Mouse (Mus musculus) C2C12 (cell line): Measurements from ENCODE around the gene Zbtb22. TPM values are rescaled to one million over a fixed set of nuclear protein-coding genes. Genes with fewer than 3 reads are reported as not detected.

ENCODE experiments used
- H3K27me3 ChIP-seq: one replicate; pipeline ENCODE4 v1.6.1; 2011; ENCODE audit not compliant: control insufficient read depth, insufficient read depth, insufficient read length
- H3K36me3 ChIP-seq: one replicate; pipeline ENCODE4 v1.6.1; 2011; ENCODE audit not compliant: control insufficient read depth, insufficient read depth
- H3K4me3 ChIP-seq: one replicate; pipeline ENCODE4 v1.5.1; 2011; ENCODE audit warnings: mild to moderate bottlenecking, control low read depth; ENCODE audit not compliant: poor library complexity, insufficient read depth, severe bottlenecking
- H3K79me2 ChIP-seq: one replicate; pipeline ENCODE4 v1.6.1; 2011; ENCODE audit not compliant: control insufficient read depth, insufficient read depth
- H3K79me3 ChIP-seq: one replicate; pipeline ENCODE4 v1.6.1; 2011; ENCODE audit warnings: low read depth, control low read depth
- H3ac ChIP-seq: one replicate; pipeline ENCODE3; 2011; ENCODE audit warnings: low read depth; ENCODE audit not compliant: control insufficient read depth, insufficient read length
- CEBPB ChIP-seq: IDR thresholded peaks from one replicate; pipeline ENCODE4 v1.6.1; 2011; ENCODE audit warnings: low read depth, mild to moderate bottlenecking, control low read depth, moderate library complexity
- CTCF ChIP-seq: IDR thresholded peaks from one replicate; pipeline ENCODE4 v1.5.1; 2011; ENCODE audit not compliant: control insufficient read depth, insufficient read depth, insufficient read length
- FOSL1 ChIP-seq: IDR thresholded peaks from one replicate; pipeline ENCODE4 v1.8.0; 2011; ENCODE audit warnings: mild to moderate bottlenecking, low read length; ENCODE audit not compliant: poor library complexity, insufficient read depth, severe bottlenecking
- MAX ChIP-seq: IDR thresholded peaks from one replicate; pipeline ENCODE4 v1.6.1; 2011; ENCODE audit warnings: mild to moderate bottlenecking, control low read depth
- MYOD1 ChIP-seq: IDR thresholded peaks from one replicate; pipeline ENCODE4 v1.6.1; 2011; ENCODE audit warnings: low read depth; ENCODE audit not compliant: control insufficient read depth, insufficient read length
- MYOG ChIP-seq: IDR thresholded peaks from one replicate; pipeline ENCODE4 v1.6.1; 2011; ENCODE audit not compliant: control insufficient read depth, insufficient read length; ENCODE audit errors: extremely low read depth
- USF1 ChIP-seq: IDR thresholded peaks from one replicate; pipeline ENCODE4 v1.6.1; 2011; ENCODE audit warnings: low read depth, mild to moderate bottlenecking, control low read depth, moderate library complexity
- microRNA-seq: library from miRNA; unstranded; fragments of <30 nt; microRNA quantifications from one replicate; pipeline ENCODE4, GENCODE M21; 2019; ENCODE audit warnings: borderline microRNAs expressed
- polyA plus RNA-seq: library from polyadenylated mRNA; unstranded; fragments of >200 nt; fragmentation: generic; extraction: Trizol; gene quantifications from one replicate; pipeline ENCODE4 v1.2.1, GENCODE M21; 2012; ENCODE audit warnings: missing spikeins

The Zbtb22 gene
- polyA plus RNA-seq, 1 experiment: 30.3 TPM

DNA sequence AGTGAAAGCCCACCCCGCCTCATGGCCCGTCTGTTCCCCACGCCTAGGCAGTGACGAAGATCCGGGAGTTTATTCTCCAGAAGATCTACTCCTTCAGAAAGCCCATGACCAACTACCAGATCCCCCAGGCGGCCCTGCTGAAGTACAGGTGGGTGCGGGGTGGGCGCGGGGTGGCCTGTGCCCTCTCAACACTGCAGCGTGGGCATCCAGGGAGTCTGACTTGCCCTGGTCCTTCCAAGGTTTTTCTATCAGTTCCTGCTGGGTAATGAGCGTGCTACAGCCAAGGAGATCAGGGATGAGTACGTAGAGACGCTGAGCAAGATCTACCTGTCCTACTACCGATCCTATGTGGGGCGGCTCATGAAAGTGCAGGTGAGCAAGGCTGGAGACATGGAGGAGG is 44.2 kb downstream of the Zbtb22 start:
- peaks cover 14% of the 10 kb centered on the region for H3K79me3 ChIP-seq
- no peaks in the 10 kb centered on the region for H3K27me3 ChIP-seq
- H3ac ChIP-seq: no peak overlapping the region
- TF ChIP-seq CEBPB: no peak
- H3K4me3 ChIP-seq: no peak overlapping the region
- peaks cover 1% of the 10 kb centered on the region for H3K36me3 ChIP-seq
- peaks cover 20% of the 10 kb centered on the region for H3K79me2 ChIP-seq

GRCm38 (mm10) chr17:33962876-33963275 is 47.2 kb downstream of the Zbtb22 start:
- H3K27me3 ChIP-seq: no peaks in the 10 kb centered on the region
- no peaks in the 10 kb centered on the region for H3K79me3 ChIP-seq
- no peaks in the 10 kb centered on the region for H3K36me3 ChIP-seq
- H3K4me3 ChIP-seq: no peak overlapping the region
- H3ac ChIP-seq: no peak overlapping the region
- TF ChIP-seq USF1: no peak
- TF ChIP-seq CTCF: no peak
- TF ChIP-seq MYOG: no peak
- TF ChIP-seq FOSL1: no peak
- TF ChIP-seq CEBPB: no peak
- TF ChIP-seq MYOD1: no peak
- no peak for TF ChIP-seq MAX
- H3K79me2 ChIP-seq: no peaks in the 10 kb centered on the region

DNA sequence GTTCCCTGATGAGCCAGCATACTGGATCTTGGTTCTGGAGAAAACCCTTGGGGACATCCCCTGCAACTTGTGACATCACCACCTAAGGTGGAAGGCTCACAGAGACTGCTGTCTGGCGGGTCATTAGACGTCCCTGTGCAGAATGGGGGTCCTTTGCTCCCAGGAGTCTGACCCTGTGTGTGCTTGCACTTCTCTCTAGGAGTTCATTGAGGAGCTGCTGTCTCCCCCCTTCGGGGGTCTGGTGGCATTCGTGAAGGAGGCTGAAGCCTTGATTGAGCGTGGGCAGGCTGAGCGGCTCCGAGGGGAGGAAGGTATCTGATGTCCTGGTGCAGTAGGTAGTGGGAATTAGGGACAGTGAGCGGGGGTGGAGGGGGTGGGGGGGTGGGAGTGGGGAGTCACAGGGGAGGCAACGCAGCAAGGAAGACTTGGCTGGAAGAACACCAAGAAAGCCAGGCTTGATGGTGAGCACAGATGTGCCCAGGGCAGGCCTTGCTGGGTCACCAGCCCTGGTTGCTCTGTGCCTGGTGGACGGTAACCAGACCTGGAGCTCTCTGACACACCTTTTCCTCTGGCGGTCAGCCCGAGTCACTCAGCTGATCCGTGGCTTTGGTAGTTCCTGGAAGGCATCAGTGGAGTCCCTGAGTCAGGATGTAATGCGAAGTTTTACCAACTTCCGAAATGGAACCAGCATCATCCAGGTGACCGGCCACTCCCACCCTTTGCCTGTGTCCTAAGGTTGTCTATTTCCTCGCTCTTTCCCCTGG is 49.6 kb downstream of the Zbtb22 start:
- Histone ChIP-seq H3K36me3 (no peaks in the 10 kb centered on the region), H3K4me3 (no peak overlapping the region), H3ac (no peak overlapping the region), H3K27me3 (no peaks in the 10 kb centered on the region), H3K79me2 (no peaks in the 10 kb centered on the region), H3K79me3 (no peaks in the 10 kb centered on the region)
- TF ChIP-seq MYOG: no peak
- no peak for TF ChIP-seq CEBPB
- no peak for TF ChIP-seq MAX
- no peak for TF ChIP-seq FOSL1
- TF ChIP-seq USF1: no peak
- TF ChIP-seq MYOD1: no peak
- TF ChIP-seq CTCF: no peak

GRCm38 (mm10) chr17:33965846-33966550 is 50.3 kb downstream of the Zbtb22 start:
- H3K27me3 ChIP-seq: no peaks in the 10 kb centered on the region
- no peaks in the 10 kb centered on the region for H3K79me2 ChIP-seq
- no peak overlapping the region for H3ac ChIP-seq
- H3K36me3 ChIP-seq: no peaks in the 10 kb centered on the region
- no peak overlapping the region for H3K4me3 ChIP-seq
- no peaks in the 10 kb centered on the region for H3K79me3 ChIP-seq
- TF ChIP-seq FOSL1 (no peak), MAX (no peak), MYOG (no peak), USF1 (no peak), CTCF (no peak), MYOD1 (no peak), CEBPB (no peak)

DNA sequence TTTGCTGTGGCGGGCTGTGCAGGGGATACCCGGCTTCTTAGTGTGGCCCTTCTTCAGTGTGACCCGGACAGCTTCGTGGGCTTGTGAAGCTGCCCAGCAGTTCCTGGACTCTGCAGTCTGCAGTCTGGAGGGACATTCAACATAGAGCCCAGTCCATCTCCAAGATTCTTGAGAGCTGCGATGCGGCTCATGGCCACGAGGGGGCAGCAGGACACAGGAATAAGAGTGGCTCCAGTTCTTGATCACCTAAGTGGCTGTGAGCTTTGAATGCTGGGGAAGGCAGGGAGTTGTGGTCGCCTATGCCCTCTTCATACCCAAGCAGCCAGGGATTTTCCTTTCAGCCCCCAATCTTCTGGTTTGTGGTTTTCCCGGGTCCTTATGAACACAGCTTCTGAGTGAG is 52.8 kb downstream of the Zbtb22 start:
- H3K79me3 ChIP-seq: no peaks in the 10 kb centered on the region
- TF ChIP-seq CTCF (peak; percentile 14), USF1 (no peak)

More for the DNA sequence above, 52.8 kb downstream of the Zbtb22 start:
- no peak overlapping the region for H3K4me3 ChIP-seq
- no peaks in the 10 kb centered on the region for H3K79me2 ChIP-seq
- H3K27me3 ChIP-seq: no peaks in the 10 kb centered on the region
- no peak overlapping the region for H3ac ChIP-seq
- H3K36me3 ChIP-seq: no peaks in the 10 kb centered on the region

Small RNA genes within 50 kb of the gene (microRNA-seq; reads per million reads assigned to microRNA genes)
- gene Gm27740: not detected

Other genes with a start within 250 kb of the Zbtb22 start
- gene Hnrnpm, start 229.0 kb upstream of the Zbtb22 start, polyA plus RNA-seq: 129 TPM
- gene March2, start 197.2 kb upstream of the Zbtb22 start, polyA plus RNA-seq: 30.9 TPM
- gene Rab11b, start 155.4 kb upstream of the Zbtb22 start, polyA plus RNA-seq: 97.3 TPM
- gene Angptl4, start 134.1 kb upstream of the Zbtb22 start, polyA plus RNA-seq: 212 TPM
- gene Kank3, start 105.4 kb upstream of the Zbtb22 start, polyA plus RNA-seq: 5.0 TPM
- 8,619 TPM for gene Rps28, start 91.3 kb upstream of the Zbtb22 start, polyA plus RNA-seq
- gene Ndufa7, start 91.3 kb upstream of the Zbtb22 start, polyA plus RNA-seq: 493 TPM
- gene Cd320, start 72.8 kb upstream of the Zbtb22 start, polyA plus RNA-seq: 77.8 TPM
- not detected for gene Gm7029, start 42.1 kb upstream of the Zbtb22 start, polyA plus RNA-seq
- 68.6 TPM for gene Kifc1, start 25.2 kb upstream of the Zbtb22 start, polyA plus RNA-seq
- not detected for gene Platr17, start 10.8 kb upstream of the Zbtb22 start, polyA plus RNA-seq
- gene Daxx, start 6.5 kb upstream of the Zbtb22 start, polyA plus RNA-seq: 19.3 TPM
- gene Tapbp, start within 50 bp of the Zbtb22 start, polyA plus RNA-seq: 30.5 TPM
- gene Rgl2, start 13.6 kb downstream of the Zbtb22 start, polyA plus RNA-seq: 31.7 TPM
- gene Pfdn6, start 24.4 kb downstream of the Zbtb22 start, polyA plus RNA-seq: 130 TPM
- gene Wdr46, start 24.8 kb downstream of the Zbtb22 start, polyA plus RNA-seq: 64.8 TPM
- gene B3galt4, start 35.6 kb downstream of the Zbtb22 start, polyA plus RNA-seq: 1.5 TPM
- 24.4 TPM for gene Vps52, start 39.9 kb downstream of the Zbtb22 start, polyA plus RNA-seq
- 517 TPM for gene Rps18, start 40.1 kb downstream of the Zbtb22 start, polyA plus RNA-seq
- 19.0 TPM for gene H2-K1, start 84.4 kb downstream of the Zbtb22 start, polyA plus RNA-seq
- 26.8 TPM for gene Ring1, start 108.8 kb downstream of the Zbtb22 start, polyA plus RNA-seq
- 17.6 TPM for gene H2-Ke6, start 112.2 kb downstream of the Zbtb22 start, polyA plus RNA-seq
- gene Slc39a7, start 115.8 kb downstream of the Zbtb22 start, polyA plus RNA-seq: 175 TPM
- 39.0 TPM for gene Rxrb, start 115.9 kb downstream of the Zbtb22 start, polyA plus RNA-seq
- gene Col11a2, start 123.5 kb downstream of the Zbtb22 start, polyA plus RNA-seq: 0.77 TPM
- gene H2-Oa, start 176.4 kb downstream of the Zbtb22 start, polyA plus RNA-seq: not detected
- gene H2-DMa, start 203.6 kb downstream of the Zbtb22 start, polyA plus RNA-seq: 5.2 TPM
- 127 TPM for gene Brd2, start 206.7 kb downstream of the Zbtb22 start, polyA plus RNA-seq
- gene H2-DMb2, start 227.4 kb downstream of the Zbtb22 start, polyA plus RNA-seq: not detected
- gene H2-DMb1, start 237.2 kb downstream of the Zbtb22 start, polyA plus RNA-seq: not detected